Mouse (Mus musculus) Muller cell, postnatal 12 days (primary cell): ENCODE measurements at regions not wholly inside any gene's neighbourhood (a gene's known extent, or its start where the extent isn't known, plus 50 kb on each side); places are given as distances from the start of the nearest gene placed in this dataset.

Experiments
- DNase-seq: peaks from one replicate; pipeline ENCODE4 v3.0.0-alpha.2; 2015; ENCODE audit errors: inconsistent ontology term

GRCm38 (mm10) chrX:147616374-147616773 is 62.5 kb upstream of the Lrch2 start:
- DNase-seq: no peak

GRCm38 (mm10) chrX:147608660-147609059 is 54.8 kb upstream of the Lrch2 start:
- peak; percentile 4 for DNase-seq
